In genomic region chr6:67056889-67057564, GRCm38 (mm10) we compare ENCODE assay signal across 15 mouse cellular contexts. TPM values are rescaled to one million over a fixed set of nuclear protein-coding genes. Genes with fewer than 3 reads are reported as not detected.
DNase-seq lines count a peak whose midpoint lies in the region; ATAC-seq and TF ChIP-seq lines count a peak whose summit lies in the region.
"Had no signal": no experiment of that assay in that cellular context is flagged by ENCODE, and none has a peak within 500 bp of the region (broad histone marks: within the 10 kb centered on the region; RNA-seq: fewer than 3 reads in every experiment).

No protein-coding gene starts in this region.

- DNase-seq in lung, postnatal 0 days (ENCODE audit: low spot score): peak; percentile 44
- DNase-seq in lung, postnatal 25 days (ENCODE audit: low spot score): no peak
- DNase-seq in fat pad, adult 2 months (ENCODE audit: extremely low read depth, low read depth, low spot score): peak; percentile 62
- DNase-seq in B cell, adult 2 months: no peak
- no peak for DNase-seq in layer of hippocampus, postnatal 25 days (ENCODE audit: extremely low spot score in 1 of 2, low spot score in 1 of 2)
- DNase-seq: cerebellum, postnatal 14 days; heart, adult 2 months; kidney, adult 18-20 months; right cerebral cortex, postnatal 14 days had no signal

- no peak for TF ChIP-seq EP300 in lung, postnatal 0 days (IDR thresholded peaks at IDR 0.05)

- no peak overlapping the region for H3K4me3 ChIP-seq in lung, postnatal 0 days (ENCODE audit: low read depth, low read length)
- H3K4me3 ChIP-seq in liver, embryonic 12.5 days: no peak overlapping the region
- no peak overlapping the region for H3K4me3 ChIP-seq in small intestine, adult 2 months (ENCODE audit: low read depth, low read length)
- H3K4me3 ChIP-seq: heart, adult 2 months; hindbrain, embryonic 13.5 days had no signal

- 38% methylated on average over 3 of the region's 3 CpGs for WGBS in lung, postnatal 0 days
- WGBS in liver, embryonic 12.5 days (ENCODE audit: insufficient replicate concordance): 62% methylated on average over 3 of the region's 3 CpGs
- WGBS in small intestine, adult 2 months: 13% methylated on average over 3 of the region's 3 CpGs

- H3K9ac ChIP-seq in lung, postnatal 0 days (replicated peaks; ENCODE audit: low read depth): no peak overlapping the region
- peak overlapping the region; percentile 47; the same call in 1 of the 2 replicates for H3K9ac ChIP-seq in liver, embryonic 12.5 days
- H3K9ac ChIP-seq: hindbrain, embryonic 13.5 days had no signal

- H3K9me3 ChIP-seq in lung, postnatal 0 days (ENCODE audit: low read length): no peaks in the 10 kb centered on the region
- H3K9me3 ChIP-seq in liver, embryonic 12.5 days (replicated peaks): no peaks in the 10 kb centered on the region
- H3K9me3 ChIP-seq: hindbrain, embryonic 13.5 days had no signal

- H3K4me2 ChIP-seq in lung, postnatal 0 days (replicated peaks; ENCODE audit: low read depth, low read length): no peak overlapping the region
- peak overlapping the region; percentile 40 for H3K4me2 ChIP-seq in liver, embryonic 12.5 days
- H3K4me2 ChIP-seq: hindbrain, embryonic 13.5 days had no signal

- TF ChIP-seq POLR2A in small intestine, adult 2 months (IDR thresholded peaks at IDR 0.05; ENCODE audit: low read depth, low read length): no peak

- peak; percentile 47 for ATAC-seq in lung, postnatal 0 days
- ATAC-seq in liver, embryonic 12.5 days: no peak
- ATAC-seq: midbrain, embryonic 16.5 days had no signal

- H3K4me1 ChIP-seq in lung, postnatal 0 days (ENCODE audit: insufficient read depth, low read depth, low read length): 0 out of 2 replicates have a peak, but pooled peaks cover 4% of the 10 kb centered on the region
- peaks cover 42% of the 10 kb centered on the region for H3K4me1 ChIP-seq in liver, embryonic 12.5 days
- H3K4me1 ChIP-seq in small intestine, adult 2 months (ENCODE audit: control insufficient read depth, insufficient read depth, insufficient read length, low read length): peaks cover 19% of the 10 kb centered on the region
- H3K4me1 ChIP-seq: hindbrain, embryonic 13.5 days had no signal

- H3K36me3 ChIP-seq in lung, postnatal 0 days (ENCODE audit: insufficient read depth, low read length): no peaks in the 10 kb centered on the region
- no peaks in the 10 kb centered on the region for H3K36me3 ChIP-seq in liver, embryonic 12.5 days
- no peaks in the 10 kb centered on the region for H3K36me3 ChIP-seq in small intestine, adult 2 months (ENCODE audit: control insufficient read depth, insufficient read depth, low read length)
- H3K36me3 ChIP-seq: hindbrain, embryonic 13.5 days had no signal

- H3K27me3 ChIP-seq in lung, postnatal 0 days (replicated peaks; ENCODE audit: insufficient read depth, low read length): no peaks in the 10 kb centered on the region
- no peaks in the 10 kb centered on the region for H3K27me3 ChIP-seq in liver, embryonic 12.5 days (replicated peaks)
- H3K27me3 ChIP-seq in small intestine, adult 2 months (ENCODE audit: control insufficient read depth, insufficient read depth, low read length): no peaks in the 10 kb centered on the region
- H3K27me3 ChIP-seq: CH12.LX; hindbrain, embryonic 13.5 days had no signal

- H3K27ac ChIP-seq in lung, postnatal 0 days (ENCODE audit: low read length): no peak overlapping the region
- H3K27ac ChIP-seq in liver, embryonic 12.5 days: peak overlapping the region; percentile 83
- peak overlapping the region; percentile 99 for H3K27ac ChIP-seq in small intestine, adult 2 months (ENCODE audit: insufficient read depth, low read depth, low read length)
- H3K27ac ChIP-seq: heart, adult 2 months; hindbrain, embryonic 13.5 days; macrophage had no signal

- TF ChIP-seq CTCF in lung, postnatal 0 days (IDR thresholded peaks at IDR 0.05): no peak
- no peak for TF ChIP-seq CTCF in small intestine, adult 2 months (IDR thresholded peaks at IDR 0.05; ENCODE audit: extremely low read depth, insufficient read length, insufficient replicate concordance, low read depth, low read length)

RNA-seq across cellular contexts. Expression of gene Gadd45a, which starts 19.8 kb away (rescaled TPM):
- 34.7 and 35.7 TPM in 2 replicates for polyA plus RNA-seq in lung, postnatal 0 days (2015; fragmentation: Nextera tagmentation; extraction: Ambion mirVana)
- polyA plus RNA-seq in liver, embryonic 12.5 days (2016; fragmentation: Nextera tagmentation; extraction: Ambion mirVana): 88.3 and 96.9 TPM in 2 replicates
- polyA plus RNA-seq in small intestine, adult 2 months (2012; rRNA removed): 106 and 209 TPM in 2 replicates
- total RNA-seq in layer of hippocampus, postnatal 25 days (2021): 10 to 100 TPM in 1 of 2 experiments, 1 to 10 TPM in 1; 8.2 to 10.5 TPM

Comparison
In these comparisons a context has a peak if more than half of its experiments do, and no peak if none do; other contexts are left out.
1. DNase-seq: peak in lung, postnatal 0 days (single experiment) and fat pad, adult 2 months (single experiment); none in lung, postnatal 25 days (single experiment), B cell, adult 2 months (0 of 2) and layer of hippocampus, postnatal 25 days (0 of 2).